7 mouse cellular contexts compared by ENCODE assay signal in the genomic region with DNA sequence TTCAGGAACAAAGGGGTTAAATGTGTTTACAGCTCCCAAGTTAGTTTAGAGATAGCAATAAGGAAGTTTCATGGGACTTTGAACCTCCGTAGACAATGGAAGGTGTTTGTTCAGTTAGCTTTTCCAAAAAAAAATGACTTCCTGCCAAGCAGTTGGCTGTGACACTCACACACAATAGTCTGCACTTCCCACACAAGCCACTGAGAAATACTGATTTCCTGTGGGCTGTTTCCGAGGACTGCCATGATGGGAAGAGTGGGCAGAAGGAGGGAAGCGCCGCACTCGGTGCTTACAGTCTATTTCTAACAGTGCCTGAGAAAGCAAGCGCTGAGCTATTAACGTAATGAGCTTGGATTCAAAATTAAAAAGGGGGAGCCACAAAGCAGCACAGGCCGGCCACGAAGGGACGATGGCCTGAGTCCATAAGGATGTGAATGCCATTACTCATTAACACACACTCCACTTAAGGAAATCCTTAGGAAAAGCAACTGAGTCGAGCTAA.
A peak's percentile ranks its signal among the peaks of the same experiment; 100 is the strongest.
DNase-seq lines count a peak whose midpoint lies in the region; ATAC-seq lines count a peak whose summit lies in the region.

No protein-coding gene starts in this region.

- no peaks in the 10 kb centered on the region for H3K27me3 ChIP-seq in neural tube, embryonic 13.5 days
- no peaks in the 10 kb centered on the region for H3K27me3 ChIP-seq in heart, embryonic 16.5 days (ENCODE audit: control insufficient read depth, insufficient read depth, low read length)

- H3K4me1 ChIP-seq in neural tube, embryonic 13.5 days (replicated peaks), result peaks cover 4% of the 10 kb centered on the region
- no peaks in the 10 kb centered on the region for H3K4me1 ChIP-seq in heart, embryonic 16.5 days (ENCODE audit: control insufficient read depth, insufficient read depth, low read length)

- no peak overlapping the region for H3K4me2 ChIP-seq in neural tube, embryonic 13.5 days
- 0 out of 2 replicates have a peak overlapping the region, but pooled peaks have one; percentile 1 for H3K4me2 ChIP-seq in heart, embryonic 16.5 days (ENCODE audit: low read depth, low read length)

- no peak for DNase-seq in neural tube, embryonic 10.5 days (ENCODE audit: extremely low spot score, low spot score)
- peak; percentile 75 for DNase-seq in large intestine, adult 2 months (ENCODE audit: low read depth, low spot score)
- DNase-seq in right cerebral cortex, postnatal 10 days (ENCODE audit: low spot score in 2 of 2), result peak; percentile 42 to 48
- DNase-seq in gastrocnemius, postnatal 10 days, result no peak
- no peak for DNase-seq in testis, postnatal 14 days (ENCODE audit: low spot score)

- H3K27ac ChIP-seq in neural tube, embryonic 13.5 days (replicated peaks), result peak overlapping the region; percentile 47
- peak overlapping the region; percentile 58 for H3K27ac ChIP-seq in heart, embryonic 16.5 days (ENCODE audit: low read length)

- WGBS in neural tube, embryonic 13.5 days, result 49% methylated on average over 11 of the region's 11 CpGs
- WGBS in heart, embryonic 16.5 days, result 57% methylated on average over 11 of the region's 11 CpGs
- WGBS in large intestine, adult 2 months, result 20% methylated on average over 11 of the region's 11 CpGs

- H3K9me3 ChIP-seq in neural tube, embryonic 13.5 days, result no peaks in the 10 kb centered on the region
- no peaks in the 10 kb centered on the region; the same call in 1 of the 2 replicates for H3K9me3 ChIP-seq in heart, embryonic 16.5 days (replicated peaks; ENCODE audit: control insufficient read depth, low read length)

- H3K4me3 ChIP-seq in neural tube, embryonic 13.5 days, result no peak overlapping the region
- H3K4me3 ChIP-seq in heart, embryonic 16.5 days (ENCODE audit: low read length), result no peak overlapping the region

- no peak; the same call in 1 of the 2 replicates for ATAC-seq in neural tube, embryonic 13.5 days (ENCODE audit: low read depth)
- ATAC-seq in heart, embryonic 16.5 days (replicated peaks; ENCODE audit: extremely low read depth, insufficient read depth, low FRiP score), result peak; percentile 49; the same call in 1 of the 2 replicates

- H3K9ac ChIP-seq in neural tube, embryonic 13.5 days, result no peak overlapping the region
- H3K9ac ChIP-seq in heart, embryonic 16.5 days (ENCODE audit: low read length), result no peak overlapping the region

- H3K36me3 ChIP-seq in neural tube, embryonic 13.5 days, result no peaks in the 10 kb centered on the region
- no peaks in the 10 kb centered on the region for H3K36me3 ChIP-seq in heart, embryonic 16.5 days (ENCODE audit: control insufficient read depth, insufficient read depth)

Comparison
In these comparisons a context has a peak if more than half of its experiments do, and no peak if none do; other contexts are left out.
1. DNase-seq: peak in large intestine, adult 2 months (single experiment) and right cerebral cortex, postnatal 10 days (2 of 2); none in neural tube, embryonic 10.5 days (single experiment), gastrocnemius, postnatal 10 days (single experiment) and testis, postnatal 14 days (single experiment).